9 mouse cellular contexts compared by ENCODE assay signal in genomic region chr3:14863022-14863711, GRCm38 (mm10). TPM values are rescaled to one million over a fixed set of nuclear protein-coding genes. Genes with fewer than 3 reads are reported as not detected.
A peak's percentile ranks its signal among the peaks of the same experiment; 100 is the strongest.
DNase-seq lines count a peak whose midpoint lies in the region; ATAC-seq and TF ChIP-seq lines count a peak whose summit lies in the region.
"Had no signal": no experiment of that assay in that cellular context is flagged by ENCODE, and none has a peak within 500 bp of the region (broad histone marks: within the 10 kb centered on the region; RNA-seq: fewer than 3 reads in every experiment).

Gene Car3 (plus strand): TSS chr3:14863512.

- H3K27ac ChIP-seq in kidney, postnatal 0 days = no peak within 1 kb of the TSS
- no peak within 1 kb of the TSS for H3K27ac ChIP-seq in forebrain, embryonic 15.5 days (replicated peaks)
- no peak within 1 kb of the TSS for H3K27ac ChIP-seq in hindbrain, embryonic 12.5 days

- H3K27me3 ChIP-seq in kidney, postnatal 0 days (ENCODE audit: insufficient read depth, low read length) = no peaks in the 10 kb centered on the region
- no peaks in the 10 kb centered on the region for H3K27me3 ChIP-seq in forebrain, embryonic 15.5 days
- H3K27me3 ChIP-seq in hindbrain, embryonic 12.5 days = no peaks in the 10 kb centered on the region

- no peaks in the 10 kb centered on the region for H3K9me3 ChIP-seq in kidney, postnatal 0 days (replicated peaks; ENCODE audit: low read length)
- H3K9me3 ChIP-seq in forebrain, embryonic 15.5 days = no peaks in the 10 kb centered on the region
- no peaks in the 10 kb centered on the region for H3K9me3 ChIP-seq in hindbrain, embryonic 12.5 days (replicated peaks)

- no peaks in the 10 kb centered on the region for H3K36me3 ChIP-seq in kidney, postnatal 0 days (ENCODE audit: insufficient read depth, low read length)
- no peaks in the 10 kb centered on the region for H3K36me3 ChIP-seq in forebrain, embryonic 15.5 days
- H3K36me3 ChIP-seq in hindbrain, embryonic 12.5 days = no peaks in the 10 kb centered on the region

- H3K9ac ChIP-seq in kidney, postnatal 0 days (ENCODE audit: low read depth, low read length) = no peak within 1 kb of the TSS
- H3K9ac ChIP-seq in forebrain, embryonic 15.5 days (replicated peaks) = peak within 1 kb of the TSS; percentile 37
- H3K9ac ChIP-seq in hindbrain, embryonic 12.5 days = peak within 1 kb of the TSS; percentile 53

- 4% methylated on average over 18 of the region's 18 CpGs for WGBS in kidney, postnatal 0 days
- whole genome bisulfite sequencing in forebrain, embryonic 15.5 days = 4% methylated on average over 18 of the region's 18 CpGs
- WGBS in hindbrain, embryonic 12.5 days = 3% methylated on average over 18 of the region's 18 CpGs

- H3K4me3 ChIP-seq in kidney, postnatal 0 days (replicated peaks; ENCODE audit: low read depth, low read length) = peak within 1 kb of the TSS; percentile 22
- peak within 1 kb of the TSS; percentile 43 for H3K4me3 ChIP-seq in forebrain, embryonic 15.5 days
- H3K4me3 ChIP-seq in hindbrain, embryonic 12.5 days = peak within 1 kb of the TSS; percentile 41

- peaks cover 3% of the 10 kb centered on the region; the same call in 1 of the 2 replicates for H3K4me1 ChIP-seq in kidney, postnatal 0 days (replicated peaks; ENCODE audit: insufficient read depth, low read length)
- H3K4me1 ChIP-seq in forebrain, embryonic 15.5 days = peaks cover 13% of the 10 kb centered on the region
- 0 out of 2 replicates have a peak, but pooled peaks cover 8% of the 10 kb centered on the region for H3K4me1 ChIP-seq in hindbrain, embryonic 12.5 days

- ATAC-seq in kidney, postnatal 0 days (replicated peaks; ENCODE audit: low FRiP score, low read depth) = peak; percentile 86
- ATAC-seq in forebrain, embryonic 15.5 days (replicated peaks) = peak; percentile 92
- peak; percentile 91 for ATAC-seq in hindbrain, embryonic 12.5 days (ENCODE audit: low FRiP score)
- ATAC-seq in megakaryocyte, adult 5-6 weeks (ENCODE audit: poor library complexity, severe bottlenecking) = peak; percentile 27; the same call in 1 of the 2 replicates
- ATAC-seq: Patski had no signal

- peak within 1 kb of the TSS; percentile 67 for H3K4me2 ChIP-seq in kidney, postnatal 0 days (ENCODE audit: low read length)
- peak within 1 kb of the TSS; percentile 70 for H3K4me2 ChIP-seq in forebrain, embryonic 15.5 days (replicated peaks)
- peak within 1 kb of the TSS; percentile 77 for H3K4me2 ChIP-seq in hindbrain, embryonic 12.5 days (replicated peaks)

- DNase-seq in kidney, postnatal 0 days (ENCODE audit: low spot score) = peak; percentile 62
- no peak for DNase-seq in kidney, adult 11 months
- DNase-seq in adrenal gland, postnatal 14 days = peak; percentile 36
- no peak for DNase-seq in B cell, adult 2 months
- DNase-seq in cerebellum, adult 11-12 months = no peak

- no peak for TF ChIP-seq CTCF in kidney, postnatal 0 days (IDR thresholded peaks at IDR 0.05; ENCODE audit: low read depth)

RNA-seq across cellular contexts. Expression of gene Car3, which starts in this region (rescaled TPM):
- polyA plus RNA-seq in kidney, postnatal 0 days (2015; fragmentation: Nextera tagmentation; extraction: Ambion mirVana) = 4.8 and 8.2 TPM in 2 replicates
- 928 and 1,198 TPM in 2 replicates for total RNA-seq in adrenal gland, postnatal 14 days (2021)
- polyA plus RNA-seq in forebrain, embryonic 15.5 days (2015; fragmentation: Nextera tagmentation; extraction: Ambion mirVana) = 1.1 and 2.1 TPM in 2 replicates
- polyA plus RNA-seq in hindbrain, embryonic 12.5 days (2016; fragmentation: Nextera tagmentation; extraction: Ambion mirVana) = 3.7 and 5.8 TPM in 2 replicates
- total RNA-seq in megakaryocyte, adult 5-6 weeks (2015) = 0.64 TPM in 1 of 2 replicates, not detected in the other
- 0.07 TPM in 1 of 2 replicates, not detected in the other for total RNA-seq in megakaryocyte, adult 5-6 weeks (2017)

Comparison
In these comparisons a context has a peak if more than half of its experiments do, and no peak if none do; other contexts are left out.
1. RNA of gene Car3 (total RNA-seq): 928 to 1,198 TPM in adrenal gland, postnatal 14 days; 0.07 to 0.64 TPM in megakaryocyte, adult 5-6 weeks; every median in the first group is over 100 times any median in the second.
2. DNase-seq: peak in kidney, postnatal 0 days (single experiment) and adrenal gland, postnatal 14 days (single experiment); none in kidney, adult 11 months (single experiment), B cell, adult 2 months (0 of 2) and cerebellum, adult 11-12 months (single experiment).
3. Peak in ATAC-seq in megakaryocyte, adult 5-6 weeks; RNA of the gene not detected or under 1 TPM.
4. ATAC-seq: peak in every context shown above with its lines; median percentile 92 in forebrain, embryonic 15.5 days; 91 in hindbrain, embryonic 12.5 days; 86 in kidney, postnatal 0 days; 27 in megakaryocyte, adult 5-6 weeks.
5. Peak in every context shown above with its lines, with median percentiles within 50 percentile points of each other: H3K4me2 ChIP-seq and H3K4me3 ChIP-seq.